17 mouse cellular contexts compared by ENCODE assay signal in the genomic region with DNA sequence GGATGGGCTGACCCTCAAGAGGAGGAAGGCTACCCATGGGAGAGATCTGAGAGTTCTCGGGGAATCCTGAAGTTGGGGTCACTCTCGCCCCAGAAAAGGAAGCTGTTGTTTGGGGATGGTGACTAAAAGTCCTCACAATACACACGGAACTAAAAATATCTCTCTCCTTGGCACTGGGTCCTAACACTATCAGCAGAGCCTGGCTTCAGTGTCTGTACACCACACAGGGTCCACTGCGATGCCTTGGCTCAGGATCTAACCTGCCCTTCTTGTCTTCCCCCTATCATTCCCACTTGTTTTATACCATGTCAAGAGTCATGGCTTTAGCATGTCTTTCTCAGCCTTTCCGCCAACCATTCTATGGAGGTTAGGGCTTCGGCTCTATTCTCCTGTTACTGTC.
DNase-seq lines count a peak whose midpoint lies in the region; TF ChIP-seq lines count a peak whose summit lies in the region.
"Had no signal": no experiment of that assay in that cellular context is flagged by ENCODE, and none has a peak within 500 bp of the region (broad histone marks: within the 10 kb centered on the region; RNA-seq: fewer than 3 reads in every experiment).

No protein-coding gene starts in this region.

- H3K27me3 ChIP-seq in spleen, adult 2 months (ENCODE audit: control insufficient read depth, insufficient read depth, low read length) = no peaks in the 10 kb centered on the region
- H3K27me3 ChIP-seq: CH12.LX; hindbrain, embryonic 13.5 days; intestine, embryonic 15.5 days; limb, embryonic 15.5 days; stomach, embryonic 15.5 days had no signal

- no peak overlapping the region for H3K4me3 ChIP-seq in gastrocnemius, adult 2 months
- H3K4me3 ChIP-seq in spleen, adult 2 months (ENCODE audit: extremely low read depth, insufficient read depth, insufficient read length) = no peak overlapping the region
- H3K4me3 ChIP-seq: hindbrain, embryonic 13.5 days; intestine, embryonic 15.5 days; limb, embryonic 15.5 days; stomach, embryonic 15.5 days had no signal

- no peak for TF ChIP-seq CTCF in gastrocnemius, adult 2 months (IDR thresholded peaks at IDR 0.05)
- no peak for TF ChIP-seq CTCF in spleen, adult 2 months (IDR thresholded peaks at IDR 0.05; ENCODE audit: extremely low read depth, insufficient read depth, insufficient read length, insufficient replicate concordance)

- H3K27ac ChIP-seq in gastrocnemius, adult 2 months = peak overlapping the region; percentile 9; the same call in 1 of the 2 replicates
- H3K27ac ChIP-seq in spleen, adult 2 months (ENCODE audit: insufficient read depth, low read length) = peak overlapping the region; percentile 16
- H3K27ac ChIP-seq: hindbrain, embryonic 13.5 days; limb, embryonic 15.5 days; stomach, embryonic 15.5 days had no signal

- intact Hi-C loops in gastrocnemius, adult 2 months (cut with DNase I) = no loop called here
- intact Hi-C loops in gastrocnemius, postnatal 36 days (cut with DNase I) = no loop called here

- no peaks in the 10 kb centered on the region for H3K36me3 ChIP-seq in spleen, adult 2 months (ENCODE audit: control insufficient read depth, insufficient read depth, low read length)
- H3K36me3 ChIP-seq: hindbrain, embryonic 13.5 days; intestine, embryonic 15.5 days; limb, embryonic 15.5 days; stomach, embryonic 15.5 days had no signal

- no peak for DNase-seq in gastrocnemius, adult 2 months
- DNase-seq in gastrocnemius, postnatal 36 days = no peak
- no peak for DNase-seq in spleen, adult 2 months (ENCODE audit: low read depth in 1 of 2, low spot score in 2 of 2)
- DNase-seq in spleen, postnatal 14 days (ENCODE audit: low spot score in 2 of 2) = no peak
- DNase-seq in heart, postnatal 4 days = peak; percentile 10
- no peak for DNase-seq in adrenal gland, postnatal 4 days (ENCODE audit: low spot score in 2 of 2)
- DNase-seq in right cerebral cortex, postnatal 25 days = no peak
- no peak for DNase-seq in frontal cortex, postnatal 36 days (ENCODE audit: low spot score in 2 of 2)
- DNase-seq: adrenal gland, postnatal 25 days; cerebellum, postnatal 14 days; gastrocnemius, postnatal 14 days; lung, postnatal 10 days had no signal

- no peak for TF ChIP-seq POLR2A in spleen, adult 2 months (IDR thresholded peaks at IDR 0.05; ENCODE audit: low read depth, low read length)

- H3K4me1 ChIP-seq in spleen, adult 2 months (ENCODE audit: control insufficient read depth, insufficient read depth, insufficient read length) = peaks cover 5% of the 10 kb centered on the region; the same call in 1 of the 2 replicates
- H3K4me1 ChIP-seq: hindbrain, embryonic 13.5 days; intestine, embryonic 15.5 days; stomach, embryonic 15.5 days had no signal

- 81% methylated on average over 6 of the region's 6 CpGs for WGBS in spleen, adult 2 months
